Comparison of ENCODE assay signal across 12 mouse cellular contexts in the genomic region with DNA sequence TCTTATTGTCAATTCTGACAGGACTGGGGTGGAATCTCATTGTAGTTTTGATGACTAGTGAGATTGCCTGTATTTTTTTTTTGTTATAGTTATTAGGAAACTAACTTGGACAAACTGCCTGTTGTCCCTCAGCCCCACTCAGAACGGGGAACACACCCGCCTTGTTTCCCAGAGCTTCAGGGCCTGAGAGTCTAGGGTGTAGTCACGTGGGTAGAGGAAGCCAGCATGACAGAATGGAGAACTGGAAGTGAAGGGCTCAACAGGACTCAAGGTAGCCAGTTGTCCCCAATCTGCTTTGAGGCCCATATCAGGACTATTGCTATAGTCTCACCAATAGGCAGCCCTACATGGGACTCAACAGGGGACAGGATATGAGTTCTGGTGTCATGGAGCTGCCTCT.
"Had no signal": no experiment of that assay in that cellular context is flagged by ENCODE, and none has a peak within 500 bp of the region (broad histone marks: within the 10 kb centered on the region; RNA-seq: fewer than 3 reads in every experiment).

No protein-coding gene starts in this region.

- H3K4me2 ChIP-seq: intestine, embryonic 15.5 days; limb, embryonic 15.5 days; midbrain, embryonic 11.5 days; midbrain, embryonic 15.5 days; neural tube, embryonic 13.5 days had no signal

- H3K9me3 ChIP-seq: intestine, embryonic 15.5 days; limb, embryonic 15.5 days; megakaryocyte, embryonic 14.5 days; midbrain, embryonic 15.5 days; neural tube, embryonic 13.5 days had no signal

- H3K9ac ChIP-seq: intestine, embryonic 15.5 days; limb, embryonic 15.5 days; liver, embryonic 14.5 days; midbrain, embryonic 15.5 days; neural tube, embryonic 13.5 days had no signal

- H3K27ac ChIP-seq: intestine, embryonic 15.5 days; limb, embryonic 15.5 days; liver, embryonic 14.5 days; midbrain, embryonic 15.5 days; neural tube, embryonic 13.5 days had no signal

- H3K36me3 ChIP-seq: intestine, embryonic 15.5 days; midbrain, embryonic 15.5 days; neural tube, embryonic 13.5 days had no signal

- ATAC-seq: intestine, embryonic 15.5 days; midbrain, embryonic 15.5 days had no signal

- H3K27me3 ChIP-seq: intestine, embryonic 15.5 days; limb, embryonic 15.5 days; megakaryocyte, embryonic 14.5 days; midbrain, embryonic 15.5 days; neural tube, embryonic 13.5 days had no signal

- H3K4me3 ChIP-seq: intestine, embryonic 15.5 days; limb, embryonic 15.5 days; megakaryocyte, embryonic 14.5 days; midbrain, embryonic 15.5 days; neural tube, embryonic 13.5 days had no signal

- DNase-seq: kidney, adult 8-10 months; kidney, postnatal 36 days; lung, adult 18-20 months; right cerebral cortex, postnatal 14 days; thymus, postnatal 4 days had no signal

- H3K4me1 ChIP-seq: midbrain, embryonic 15.5 days; neural tube, embryonic 13.5 days had no signal
